Mouse (Mus musculus) CH12F3 (cell line): Measurements from ENCODE around the gene Mfap5.
"Not testable (repeated sequence)": the region's sequence is repeated elsewhere in the genome, so short reads cannot be mapped to it uniquely, and the experiment has no call there.

Source experiments
- in situ Hi-C: fragments of 300-500 bp; cut with MboI; formaldehyde crosslinking; loops from 2 replicates; pipeline ENCODE4 v1.14.3; 2020; ENCODE audit warnings: low sequenced_read_pairs

The Mfap5 gene

DNA sequence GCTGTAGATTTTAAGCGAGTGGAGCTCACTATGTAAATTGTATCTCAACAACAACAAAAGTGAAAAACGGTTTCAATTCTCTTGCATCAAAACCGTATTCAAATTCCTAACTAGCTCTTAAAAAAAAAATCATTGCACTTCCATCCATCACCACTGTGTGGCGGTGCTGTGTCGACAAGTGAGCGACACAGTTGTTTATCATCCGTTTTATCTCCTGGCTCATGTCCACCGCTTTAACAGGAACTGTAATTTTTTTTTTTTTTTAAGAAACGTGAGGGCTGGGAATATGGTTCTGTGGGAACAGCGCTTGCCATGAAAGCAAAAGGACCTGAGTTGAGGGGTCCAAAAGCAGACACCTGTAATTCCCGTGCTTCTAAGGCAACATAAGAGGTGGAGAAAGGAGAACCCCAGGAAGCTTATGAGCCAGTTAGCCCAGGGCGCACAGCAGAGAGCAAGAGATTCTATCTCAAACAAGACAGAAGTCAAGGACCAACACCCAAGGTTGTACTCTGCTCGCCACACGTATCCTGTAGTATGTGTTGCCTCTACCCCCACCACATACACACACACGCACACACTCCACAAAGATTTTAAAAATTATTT, 51.4 kb downstream of the Mfap5 start:
- in situ Hi-C loops, result no loop called here

- in situ Hi-C loops, result loop anchor here (10.0 kb wide), 1 partner anchor 66 kb away; the partner anchor contains the start of gene Rimklb
These were observed 54.8 kb downstream of the Mfap5 start for GRCm38 (mm10) chr6:122560427-122560826.

DNA sequence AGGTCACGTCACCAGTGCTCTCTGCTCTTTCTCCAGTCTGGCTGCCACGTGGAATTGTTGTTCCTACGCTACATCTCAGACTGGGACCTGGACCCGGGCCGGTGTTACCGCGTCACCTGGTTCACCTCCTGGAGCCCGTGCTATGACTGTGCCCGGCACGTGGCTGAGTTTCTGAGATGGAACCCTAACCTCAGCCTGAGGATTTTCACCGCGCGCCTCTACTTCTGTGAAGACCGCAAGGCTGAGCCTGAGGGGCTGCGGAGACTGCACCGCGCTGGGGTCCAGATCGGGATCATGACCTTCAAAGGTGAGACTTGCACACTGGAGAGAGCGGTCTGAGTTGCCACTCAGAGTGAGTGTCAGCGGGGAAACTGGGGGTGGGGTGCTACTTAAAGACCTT, 55.4 kb downstream of the Mfap5 start:
- in situ Hi-C loops, result loop anchor here (10.0 kb wide), 1 partner anchor 66 kb away; the partner anchor contains the start of gene Rimklb

- in situ Hi-C loops, result loop anchor here (10.0 kb wide), 1 partner anchor 68 kb away; the partner anchor contains the start of gene Rimklb
These were observed 56.8 kb downstream of the Mfap5 start for GRCm38 (mm10) chr6:122562463-122562862.

DNA sequence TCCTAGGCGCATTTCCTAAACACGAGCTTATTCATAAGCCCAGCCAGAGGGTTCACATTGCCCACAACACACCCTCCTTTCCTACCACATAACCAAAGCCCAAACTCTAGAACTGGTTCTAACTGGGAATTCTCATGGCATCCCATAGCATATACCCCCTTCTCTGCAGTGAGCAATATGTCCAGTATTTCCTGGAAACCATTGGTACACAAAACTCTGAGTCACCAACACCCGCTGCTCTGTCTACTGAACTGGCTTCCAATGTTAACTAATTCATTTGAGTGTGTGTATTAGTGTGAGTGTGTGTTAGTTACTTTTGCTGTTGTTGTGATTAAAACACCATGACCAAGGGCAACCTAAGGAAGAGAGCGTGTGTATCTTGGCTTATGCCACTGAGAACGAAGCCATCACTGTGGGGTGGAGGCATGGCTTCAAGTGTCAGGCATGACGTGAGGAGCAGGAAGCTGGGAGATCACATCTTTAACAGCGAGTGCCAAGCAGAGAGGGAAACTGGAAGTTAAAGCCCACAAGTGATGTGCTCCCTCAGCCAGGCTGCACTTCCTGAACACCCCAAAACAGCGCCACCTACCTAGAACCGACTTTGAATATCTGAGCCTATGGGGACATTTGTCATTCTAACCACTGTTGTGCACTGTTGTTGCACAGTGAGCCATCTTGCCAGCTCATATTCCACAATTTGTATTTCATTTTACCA, 59.6 kb downstream of the Mfap5 start:
- in situ Hi-C loops, result loop anchor here (10.0 kb wide), 1 partner anchor 70 kb away; the partner anchor contains the start of gene Rimklb

GRCm38 (mm10) chr6:122569113-122569512, 63.5 kb downstream of the Mfap5 start:
- in situ Hi-C loops, result loop anchor here (10.0 kb wide), 1 partner anchor 74 kb away; the partner anchor contains the start of gene Rimklb

DNA sequence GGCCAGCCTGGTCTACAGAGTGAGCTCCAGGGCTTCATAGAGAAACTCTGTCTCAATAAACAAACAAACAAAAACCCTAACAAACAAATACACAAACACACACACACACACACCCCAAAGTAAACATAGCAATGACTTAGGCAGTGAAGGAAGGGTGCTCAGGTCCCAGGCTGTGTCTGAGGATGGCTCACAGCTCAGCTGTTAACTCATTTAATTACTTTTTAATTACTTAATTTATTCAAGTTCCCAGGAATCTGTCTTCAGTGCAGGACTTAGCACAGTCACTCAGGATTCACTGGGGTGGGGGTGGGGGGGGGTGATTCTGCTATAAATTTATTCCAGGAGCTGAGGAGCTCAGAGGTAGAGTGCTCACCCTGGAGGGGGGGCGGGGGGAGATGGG, 64.1 kb downstream of the Mfap5 start:
- in situ Hi-C loops, result loop anchor here (10.0 kb wide), 1 partner anchor 75 kb away; the partner anchor contains the start of gene Rimklb

DNA sequence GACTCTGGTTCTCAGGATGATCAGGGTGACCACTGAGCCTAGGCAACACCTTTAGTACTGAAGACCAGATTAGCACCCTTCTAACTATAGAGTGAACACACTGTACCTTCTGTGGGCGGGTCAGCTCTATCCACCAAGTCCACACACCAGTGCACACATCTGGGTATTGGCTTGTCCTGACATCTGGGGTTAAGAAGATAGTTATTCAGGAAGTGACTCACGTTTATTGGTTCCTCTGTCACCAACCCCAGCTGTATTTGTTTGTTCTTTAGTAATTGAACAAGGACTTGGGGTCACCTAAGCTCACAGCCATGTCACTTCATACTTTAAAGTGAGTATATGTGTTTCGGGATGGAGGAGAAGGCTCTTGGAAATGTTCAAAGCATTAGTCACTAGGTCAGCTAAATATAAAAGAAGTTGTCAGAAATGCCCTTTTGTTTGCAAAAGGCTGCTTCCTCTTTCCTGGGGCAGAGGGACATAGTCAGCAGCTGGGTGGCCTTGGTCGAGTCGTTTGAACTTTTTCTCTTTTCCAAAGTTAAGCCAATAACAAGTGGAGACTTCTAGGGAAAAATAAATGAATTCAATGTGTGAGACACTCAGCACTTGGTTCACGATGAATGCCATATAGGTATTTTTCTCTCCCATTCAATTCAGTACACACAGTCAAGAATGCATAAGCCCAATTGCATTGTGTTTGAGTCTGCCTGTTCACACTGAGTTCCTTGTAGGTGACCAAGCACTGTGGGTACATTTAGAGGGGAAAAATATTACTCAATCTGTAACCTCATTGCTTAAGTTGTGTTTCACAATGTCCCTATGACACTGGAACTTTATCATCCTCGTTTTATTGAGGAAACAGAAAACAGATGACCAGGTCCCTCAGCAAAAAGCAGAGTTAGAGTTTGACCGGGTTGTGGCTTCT, 65.3 kb downstream of the Mfap5 start:
- in situ Hi-C loops, result no loop called here

DNA sequence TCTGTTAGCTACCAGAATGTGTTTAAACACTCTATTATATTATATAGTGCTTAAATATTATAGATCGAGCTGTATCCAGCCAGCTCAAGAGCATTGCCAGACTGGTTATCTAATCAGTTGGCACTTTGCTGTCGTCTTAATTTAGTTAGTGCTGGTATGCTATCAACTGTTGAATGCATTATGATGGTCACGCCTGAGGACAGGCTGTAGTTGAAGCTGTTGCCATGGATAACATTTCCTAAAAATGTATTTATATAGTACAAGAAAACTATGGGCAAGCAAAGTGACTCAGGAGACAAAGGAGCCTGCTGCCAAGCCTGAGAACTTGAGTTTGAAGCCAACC, 65.9 kb downstream of the Mfap5 start:
- in situ Hi-C loops, result no loop called here

- in situ Hi-C loops, result not testable (repeated sequence)
These were observed 69.4 kb downstream of the Mfap5 start for GRCm38 (mm10) chr6:122575037-122575436.

GRCm38 (mm10) chr6:122577030-122577429, 71.4 kb downstream of the Mfap5 start:
- in situ Hi-C loops, result no loop called here
